Mouse (Mus musculus) G1E (cell line): ENCODE results near the gene Hopx. TPM values are rescaled to one million over a fixed set of nuclear protein-coding genes. Genes with fewer than 3 reads are reported as not detected.
A peak's percentile ranks its signal among the peaks of the same experiment; 100 is the strongest.

Experiments used
- ATAC-seq: 2 replicates; pipeline ENCODE4 v1.8.0; 2016; ENCODE audit warnings: mild to moderate bottlenecking; ENCODE audit not compliant: insufficient number of reproducible peaks, poor library complexity, low FRiP score, severe bottlenecking; ENCODE audit errors: extremely low read depth
- DNase-seq: peaks from one replicate; pipeline ENCODE4 v3.0.0; 2012; ENCODE audit warnings: low spot score
- H3K27me3 ChIP-seq: 2 replicates; pipeline ENCODE4 v1.6.1; 2012; ENCODE audit warnings: mild to moderate bottlenecking, low read length, inconsistent platforms; ENCODE audit not compliant: insufficient read depth
- H3K36me3 ChIP-seq: replicated peaks from 2 replicates; pipeline ENCODE3; 2012; ENCODE audit warnings: mild to moderate bottlenecking, inconsistent platforms
- H3K4me1 ChIP-seq: 2 replicates; pipeline ENCODE4 v1.6.1; 2012; ENCODE audit warnings: low read depth, low read length, inconsistent platforms, mixed read lengths; ENCODE audit not compliant: insufficient read depth
- H3K4me3 ChIP-seq: 2 replicates; pipeline ENCODE4 v1.5.1; 2012; ENCODE audit warnings: low read depth, mild to moderate bottlenecking, inconsistent platforms, low read length, moderate library complexity, mixed read lengths
- H3K9me3 ChIP-seq: replicated peaks from 2 replicates; pipeline ENCODE4 v1.6.1; 2012; ENCODE audit warnings: inconsistent platforms
- CTCF ChIP-seq: IDR thresholded peaks from 2 replicates; pipeline ENCODE4 v1.5.1; 2012; ENCODE audit warnings: low read depth, low read length, inconsistent platforms, mixed read lengths
- GATA1 ChIP-seq: IDR thresholded peaks from 2 replicates; pipeline ENCODE4 v1.6.1; 2012; ENCODE audit warnings: borderline replicate concordance, low read length, inconsistent platforms, mixed read lengths
- GATA2 ChIP-seq: IDR thresholded peaks from 2 replicates; pipeline ENCODE4 v1.6.1; 2012; ENCODE audit warnings: low read depth, low read length, inconsistent platforms, borderline replicate concordance
- POLR2AphosphoS5 ChIP-seq: IDR thresholded peaks from 2 replicates; pipeline ENCODE4 v1.6.1; 2012; ENCODE audit warnings: low read depth, low read length, inconsistent platforms; ENCODE audit not compliant: insufficient replicate concordance
- TAL1 ChIP-seq: conservative IDR thresholded peaks from 2 replicates; pipeline ENCODE4 v1.6.1; 2012; ENCODE audit warnings: low read depth, low read length, inconsistent platforms, mixed read lengths
- polyA plus RNA-seq: library from polyadenylated mRNA; stranded (reverse); fragments of >175 nt; gene quantifications from 2 replicates; pipeline ENCODE4 v1.2.3, GENCODE M21; 2012
- total RNA-seq, 2 experiments: library from RNA; stranded (forward) in 1 of 2; stranded (reverse) in 1 of 2; fragments of 200-1000 nt in 1 of 2; fragments of >200 nt in 1 of 2; fragmentation: Nextera tagmentation in 1 of 2; gene quantifications; 2 replicates each; pipeline ENCODE4 v1.2.3; 2014 to 2017

The Hopx gene
- total and polyA plus RNA-seq, 3 experiments = not detected

DNA sequence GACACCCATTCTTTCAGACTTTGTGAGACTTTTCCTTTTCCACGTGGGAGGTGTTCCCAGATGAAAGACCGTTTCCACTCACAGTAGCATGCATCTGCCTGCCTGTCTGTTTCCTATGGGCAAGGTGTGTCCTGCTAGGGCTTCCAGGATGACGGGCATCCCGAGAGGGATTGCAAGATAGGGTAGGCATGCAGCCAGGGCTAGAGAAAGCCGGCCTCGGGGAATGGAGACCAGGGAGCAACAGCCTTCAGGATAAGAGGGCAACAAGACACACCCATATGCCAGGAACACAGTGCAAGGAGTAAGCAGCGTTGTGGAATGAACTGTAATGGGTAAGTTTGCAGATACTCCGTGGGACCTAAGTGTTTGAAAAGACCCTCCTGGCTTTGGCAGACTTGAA, 47.6 kb downstream of the Hopx start:
- Histone ChIP-seq H3K27me3 (peaks cover 5% of the 10 kb centered on the region; the same call in 1 of the 2 replicates), H3K4me3 (no peak overlapping the region), H3K4me1 (no peaks in the 10 kb centered on the region), H3K36me3 (no peaks in the 10 kb centered on the region), H3K9me3 (no peaks in the 10 kb centered on the region)
- TF ChIP-seq CTCF (no peak), GATA2 (no peak), GATA1 (no peak), POLR2AphosphoS5 (no peak), TAL1 (no peak)
- DNase-seq (no peak), ATAC-seq (no peak)

DNA sequence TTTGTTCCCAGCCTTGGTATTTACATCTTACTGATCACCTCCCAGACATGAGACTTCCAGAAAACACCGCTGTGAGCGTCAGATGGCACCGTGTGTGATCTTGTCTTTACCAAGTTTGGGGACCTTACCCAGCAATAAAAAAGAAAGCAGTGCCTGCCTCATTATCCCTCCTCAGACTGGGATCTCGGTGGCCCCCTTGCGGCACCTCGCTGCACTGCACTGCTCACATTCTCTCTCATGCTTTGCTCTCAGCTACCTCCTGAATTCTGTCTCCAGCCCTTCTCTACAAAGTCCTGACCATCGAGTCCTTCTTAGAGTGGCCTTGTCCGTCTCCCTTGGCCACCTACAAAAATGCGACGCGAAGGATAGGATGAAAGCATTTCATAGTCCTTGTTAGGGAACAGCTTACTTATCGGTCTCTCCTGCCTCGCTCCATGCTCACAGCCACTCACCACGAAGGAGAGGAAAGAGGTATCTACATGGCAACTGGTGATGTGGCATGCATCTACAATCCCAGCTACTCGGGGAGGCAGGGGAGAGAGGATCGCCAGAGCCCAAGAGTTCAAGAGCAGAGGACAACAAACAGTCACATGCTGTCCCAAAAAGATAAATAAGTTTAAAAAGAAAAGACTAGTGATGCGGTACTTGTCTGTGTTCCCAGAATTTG, 53.4 kb downstream of the Hopx start:
- TF ChIP-seq GATA2 (no peak), CTCF (peak; percentile 97)
- H3K4me3 ChIP-seq = no peak overlapping the region

DNA sequence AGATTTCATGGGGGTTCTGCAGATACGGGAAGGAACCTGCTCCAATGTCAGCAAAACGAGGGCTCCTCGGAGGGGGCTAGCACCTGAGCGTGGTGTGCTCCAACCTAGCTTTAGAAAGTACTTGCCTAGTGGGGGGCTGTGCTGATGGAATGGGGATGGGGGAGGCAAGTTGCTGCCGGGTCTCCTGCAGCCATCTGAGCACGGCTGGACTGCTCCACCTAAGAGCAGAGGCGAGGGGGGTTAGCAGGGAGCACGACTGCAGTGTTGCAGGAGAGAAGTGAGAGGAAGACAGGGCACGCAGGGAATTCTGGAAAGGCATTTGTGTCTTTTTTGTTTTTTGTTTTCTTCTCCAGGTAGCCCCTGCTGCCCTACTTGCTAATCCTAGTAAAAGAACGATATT, 54.6 kb downstream of the Hopx start:
- Histone ChIP-seq H3K27me3 (peaks cover 10% of the 10 kb centered on the region; the same call in 1 of the 2 replicates), H3K4me1 (peaks cover 7% of the 10 kb centered on the region; the same call in 1 of the 2 replicates), H3K36me3 (no peaks in the 10 kb centered on the region), H3K4me3 (no peak overlapping the region), H3K9me3 (no peaks in the 10 kb centered on the region)
- DNase-seq = no peak
- ATAC-seq = no peak
- no peak for TF ChIP-seq CTCF
- TF ChIP-seq TAL1 = no peak
- TF ChIP-seq GATA1 = no peak
- no peak for TF ChIP-seq GATA2
- TF ChIP-seq POLR2AphosphoS5 = no peak

More for the DNA sequence above, 53.4 kb downstream of the Hopx start:
- no peaks in the 10 kb centered on the region for H3K36me3 ChIP-seq
- H3K9me3 ChIP-seq = no peaks in the 10 kb centered on the region
- ATAC-seq (peak; percentile 40; the same call in 1 of the 2 replicates), DNase-seq (peak; percentile 38)
- peaks cover 5% of the 10 kb centered on the region; the same call in 1 of the 2 replicates for H3K27me3 ChIP-seq
- H3K4me1 ChIP-seq = peaks cover 7% of the 10 kb centered on the region; the same call in 1 of the 2 replicates

DNA sequence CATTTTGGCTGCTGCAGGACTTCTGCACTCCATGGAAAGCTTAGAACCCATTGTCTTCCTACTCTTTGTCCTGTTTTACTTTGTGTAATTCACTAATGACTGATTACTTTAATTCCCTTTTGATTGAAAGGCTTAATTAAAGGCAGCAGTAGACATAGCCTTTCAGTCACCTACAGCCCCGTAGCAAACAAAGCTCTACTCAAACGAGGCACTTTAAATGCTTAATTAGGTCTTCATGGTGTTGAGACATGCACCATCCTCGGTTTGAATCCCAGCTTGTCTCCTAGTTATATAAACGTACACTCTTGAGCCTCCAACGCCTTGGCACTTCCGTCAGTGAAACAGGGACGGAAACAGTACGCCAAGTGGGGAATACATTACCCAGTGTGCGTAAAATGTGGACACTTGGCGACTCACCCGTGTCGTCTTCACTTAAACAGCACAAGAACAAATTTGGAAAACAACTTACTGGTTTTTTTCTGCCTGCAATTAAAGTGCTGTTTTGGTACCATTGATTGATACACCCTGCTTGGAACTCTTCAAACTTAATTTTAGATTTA, 58.0 kb downstream of the Hopx start:
- Histone ChIP-seq H3K27me3 (peaks cover 12% of the 10 kb centered on the region), H3K4me3 (no peak overlapping the region), H3K4me1 (peaks cover 7% of the 10 kb centered on the region; the same call in 1 of the 2 replicates), H3K9me3 (no peaks in the 10 kb centered on the region), H3K36me3 (no peaks in the 10 kb centered on the region)
- DNase-seq = no peak
- TF ChIP-seq POLR2AphosphoS5 = no peak
- no peak for TF ChIP-seq GATA2
- TF ChIP-seq TAL1 = no peak
- no peak for TF ChIP-seq GATA1
- TF ChIP-seq CTCF = no peak
- ATAC-seq = no peak

DNA sequence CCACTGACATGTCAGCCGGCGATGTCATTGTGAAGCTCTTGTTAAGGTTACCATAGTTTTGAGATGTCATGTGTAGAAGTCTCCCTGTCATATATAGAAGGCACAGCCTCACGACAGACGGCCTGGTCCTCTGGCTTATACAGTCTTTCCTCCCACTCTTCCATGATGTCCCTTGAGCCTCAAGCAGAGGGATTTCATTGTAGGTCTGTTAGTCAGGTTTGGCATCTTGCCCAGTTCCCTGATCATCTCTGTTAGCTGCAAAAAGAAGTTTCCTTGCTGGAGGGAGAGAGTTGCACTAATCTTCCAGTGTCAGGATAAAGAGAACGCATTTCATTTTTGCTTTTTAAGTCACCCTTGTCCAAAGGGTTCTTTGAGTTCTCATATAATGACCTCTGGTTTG, 62.3 kb downstream of the Hopx start:
- H3K4me3 ChIP-seq = no peak overlapping the region
- ATAC-seq (no peak), DNase-seq (no peak)
- H3K9me3 ChIP-seq = no peaks in the 10 kb centered on the region
- TF ChIP-seq CTCF (no peak), GATA2 (no peak), TAL1 (no peak), GATA1 (no peak), POLR2AphosphoS5 (no peak)
- H3K27me3 ChIP-seq = peaks cover 16% of the 10 kb centered on the region
- no peaks in the 10 kb centered on the region for H3K4me1 ChIP-seq
- no peaks in the 10 kb centered on the region for H3K36me3 ChIP-seq

DNA sequence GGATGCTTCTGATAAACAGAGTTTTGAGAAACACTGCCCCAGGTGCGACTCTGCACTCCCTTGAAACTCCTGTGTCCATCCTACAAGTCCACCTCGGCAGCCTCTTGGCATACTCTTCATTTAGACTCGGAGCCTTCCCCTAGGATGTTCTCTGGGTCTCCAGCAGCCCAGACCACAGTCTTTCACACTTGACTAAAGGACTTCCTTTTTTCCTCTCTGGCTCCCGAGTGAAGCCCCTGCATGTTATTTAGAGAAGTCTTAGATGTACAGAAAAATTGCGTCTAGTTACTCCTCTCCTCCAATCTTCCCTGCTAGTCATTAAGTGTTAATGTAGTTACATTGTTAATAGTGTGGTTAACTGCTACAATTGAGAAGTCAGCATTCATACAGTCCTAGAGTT, 70.6 kb downstream of the Hopx start:
- Histone ChIP-seq H3K9me3 (no peaks in the 10 kb centered on the region), H3K4me1 (no peaks in the 10 kb centered on the region), H3K27me3 (peaks cover 11% of the 10 kb centered on the region), H3K4me3 (no peak overlapping the region), H3K36me3 (no peaks in the 10 kb centered on the region)
- TF ChIP-seq GATA1 (no peak), CTCF (no peak), POLR2AphosphoS5 (no peak), GATA2 (no peak), TAL1 (no peak)
- ATAC-seq (no peak), DNase-seq (no peak)
